Mouse (Mus musculus) stomach, embryonic 14.5 days (tissue): ENCODE measurements around the gene Trp53i11. TPM values are rescaled to one million over a fixed set of nuclear protein-coding genes. Genes with fewer than 3 reads are reported as not detected.
A peak's percentile ranks its signal among the peaks of the same experiment; 100 is the strongest.

Experiments used
- ATAC-seq: fragments of 200-750 bp; cut with Nextera tagmentation; 2 replicates; pipeline ENCODE4 v1.8.0; 2017; ENCODE audit warnings: low read depth, moderate TSS enrichment; ENCODE audit not compliant: insufficient number of reproducible peaks, insufficient read depth, low FRiP score
- H3K27ac ChIP-seq: fragments of 300-500 bp; sonication (generic); 2 replicates; pipeline ENCODE4 v1.5.1; 2014; ENCODE audit warnings: mild to moderate bottlenecking, low read length, moderate library complexity, mixed read lengths
- H3K27me3 ChIP-seq: fragments of 300-500 bp; sonication (generic); 2 replicates; pipeline ENCODE4 v1.6.1; 2014; ENCODE audit warnings: low read length, control low read depth, mixed read lengths; ENCODE audit not compliant: control insufficient read depth, insufficient read depth
- H3K36me3 ChIP-seq: fragments of 300-500 bp; sonication (generic); 2 replicates; pipeline ENCODE4 v1.6.1; 2014; ENCODE audit warnings: mild to moderate bottlenecking, control low read depth, low read length, moderate library complexity, mixed read lengths; ENCODE audit not compliant: control insufficient read depth, insufficient read depth
- H3K4me1 ChIP-seq: fragments of 300-500 bp; sonication (generic); 2 replicates; pipeline ENCODE4 v1.6.1; 2014; ENCODE audit warnings: low read length, control low read depth, mixed read lengths; ENCODE audit not compliant: control insufficient read depth, insufficient read depth
- H3K4me2 ChIP-seq: fragments of 300-500 bp; sonication (generic); replicated peaks from 2 replicates; pipeline ENCODE4 v1.6.1; 2014; ENCODE audit warnings: low read depth, low read length, control low read depth
- H3K4me3 ChIP-seq: fragments of 300-500 bp; sonication (generic); 2 replicates; pipeline ENCODE4 v1.5.1; 2014; ENCODE audit warnings: low read depth, low read length, control low read depth
- H3K9ac ChIP-seq: fragments of 300-500 bp; sonication (generic); replicated peaks from 2 replicates; pipeline ENCODE4 v1.6.1; 2014; ENCODE audit warnings: low read depth, mild to moderate bottlenecking, control low read depth, low read length, moderate library complexity, mixed read lengths
- H3K9me3 ChIP-seq: fragments of 300-500 bp; sonication (generic); 2 replicates; pipeline ENCODE4 v1.6.1; 2016; ENCODE audit warnings: low read depth, low read length, control low read depth; ENCODE audit not compliant: control insufficient read depth
- WGBS: fragments of 180-500 bp; shearing (Covaris S2); extraction: QIAGEN DNeasy Blood & Tissue Kit; methylation state at CpG from one replicate; pipeline ENCODE4 v1.1.7; 2014; 5-methylcytosine and 5-hydroxymethylcytosine counted together
- polyA plus RNA-seq: library from polyadenylated mRNA; unstranded; fragments of >200 nt; fragmentation: Nextera tagmentation; extraction: Ambion mirVana; gene quantifications from 2 replicates; pipeline ENCODE4 v1.2.1, GENCODE M21; 2014

Trp53i11 gene
- polyA plus RNA-seq, 1 experiment from 2014 or later, result 56.6 TPM

DNA sequence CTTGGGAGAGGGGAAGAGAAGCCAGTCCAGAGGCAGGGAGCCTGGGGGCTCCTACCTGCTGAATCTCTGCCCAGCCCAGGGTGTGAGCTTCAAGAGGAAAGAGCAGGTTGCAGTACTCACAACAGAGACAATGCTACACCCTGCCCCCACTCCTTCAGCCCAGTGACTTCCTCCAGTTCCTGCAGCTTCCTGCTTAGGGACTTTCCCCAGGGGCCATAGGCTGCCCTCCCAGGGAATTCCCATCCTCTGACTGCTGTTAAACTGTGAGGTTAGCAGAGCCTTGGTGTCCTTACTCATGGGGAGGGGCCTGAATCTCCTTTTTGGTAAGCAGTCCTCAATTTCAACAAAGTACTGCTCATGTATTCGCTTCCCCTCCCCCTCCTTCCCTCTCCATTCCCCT is 26.8 kb downstream of the Trp53i11 start:
- H3K9me3 ChIP-seq, result no peaks in the 10 kb centered on the region
- H3K36me3 ChIP-seq, result no peaks in the 10 kb centered on the region
- peaks cover 14% of the 10 kb centered on the region for H3K4me1 ChIP-seq
- H3K9ac ChIP-seq, result no peak overlapping the region
- H3K27me3 ChIP-seq, result no peaks in the 10 kb centered on the region
- H3K4me3 ChIP-seq, result no peak overlapping the region
- whole genome bisulfite sequencing, result 74% methylated on average over 1 of the region's 1 CpGs
- H3K27ac ChIP-seq, result no peak overlapping the region
- no peak for ATAC-seq
- no peak overlapping the region for H3K4me2 ChIP-seq

DNA sequence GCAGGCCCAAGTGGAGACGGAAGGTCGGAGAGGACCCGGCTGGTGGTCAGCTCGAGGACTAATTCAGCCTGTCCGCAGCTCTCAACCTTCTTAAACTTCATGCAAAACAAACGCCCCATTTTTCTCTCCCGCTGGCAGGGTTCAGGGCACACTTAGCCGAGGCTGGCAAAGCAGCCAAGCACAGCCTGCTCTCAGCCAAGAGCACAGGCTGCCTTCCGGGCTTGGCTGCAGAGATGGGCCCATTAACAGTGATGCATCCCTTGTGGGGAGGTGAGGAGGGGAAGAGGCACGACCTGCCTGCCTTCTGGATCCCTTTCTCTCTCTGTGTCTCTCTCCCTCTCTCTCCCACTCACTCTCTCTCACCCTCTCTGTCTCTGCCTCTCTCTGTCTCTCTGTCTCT is 28.4 kb downstream of the Trp53i11 start:
- Histone ChIP-seq H3K27me3 (no peaks in the 10 kb centered on the region), H3K36me3 (no peaks in the 10 kb centered on the region), H3K4me3 (no peak overlapping the region), H3K27ac (no peak overlapping the region), H3K4me1 (peaks cover 14% of the 10 kb centered on the region), H3K9ac (no peak overlapping the region), H3K4me2 (no peak overlapping the region), H3K9me3 (no peaks in the 10 kb centered on the region)
- no peak for ATAC-seq
- WGBS, result 80% methylated on average over 10 of the region's 10 CpGs

DNA sequence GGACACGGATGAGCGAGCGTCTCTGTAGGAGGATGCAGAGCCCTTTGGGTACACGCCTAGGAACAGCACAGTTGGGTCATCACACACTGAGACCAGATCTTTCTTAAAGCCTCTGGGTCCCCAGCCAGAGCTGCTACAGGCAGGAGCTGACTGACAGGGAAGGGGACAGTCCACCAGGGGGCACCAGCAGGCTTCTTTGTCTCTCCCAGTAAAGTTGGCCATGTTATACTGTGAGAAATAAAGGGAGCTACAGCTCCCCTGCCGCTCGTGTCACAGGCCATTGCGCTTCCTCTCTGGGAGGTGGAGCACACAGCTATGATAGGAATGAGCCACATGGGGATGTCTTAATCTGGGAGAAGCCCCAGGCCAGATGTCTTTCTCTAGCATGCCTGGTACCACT is 29.7 kb downstream of the Trp53i11 start:
- H3K4me2 ChIP-seq, result 0 out of 2 replicates have a peak overlapping the region, but pooled peaks have one; percentile 5
- no peaks in the 10 kb centered on the region for H3K36me3 ChIP-seq
- H3K9me3 ChIP-seq, result no peaks in the 10 kb centered on the region
- H3K4me1 ChIP-seq, result peaks cover 14% of the 10 kb centered on the region
- ATAC-seq, result peak; percentile 68; the same call in 1 of the 2 replicates
- H3K27ac ChIP-seq, result peak overlapping the region; percentile 61; the same call in 1 of the 2 replicates
- no peak overlapping the region for H3K4me3 ChIP-seq
- 12% methylated on average over 7 of the region's 7 CpGs for WGBS
- H3K27me3 ChIP-seq, result no peaks in the 10 kb centered on the region
- H3K9ac ChIP-seq, result no peak overlapping the region

DNA sequence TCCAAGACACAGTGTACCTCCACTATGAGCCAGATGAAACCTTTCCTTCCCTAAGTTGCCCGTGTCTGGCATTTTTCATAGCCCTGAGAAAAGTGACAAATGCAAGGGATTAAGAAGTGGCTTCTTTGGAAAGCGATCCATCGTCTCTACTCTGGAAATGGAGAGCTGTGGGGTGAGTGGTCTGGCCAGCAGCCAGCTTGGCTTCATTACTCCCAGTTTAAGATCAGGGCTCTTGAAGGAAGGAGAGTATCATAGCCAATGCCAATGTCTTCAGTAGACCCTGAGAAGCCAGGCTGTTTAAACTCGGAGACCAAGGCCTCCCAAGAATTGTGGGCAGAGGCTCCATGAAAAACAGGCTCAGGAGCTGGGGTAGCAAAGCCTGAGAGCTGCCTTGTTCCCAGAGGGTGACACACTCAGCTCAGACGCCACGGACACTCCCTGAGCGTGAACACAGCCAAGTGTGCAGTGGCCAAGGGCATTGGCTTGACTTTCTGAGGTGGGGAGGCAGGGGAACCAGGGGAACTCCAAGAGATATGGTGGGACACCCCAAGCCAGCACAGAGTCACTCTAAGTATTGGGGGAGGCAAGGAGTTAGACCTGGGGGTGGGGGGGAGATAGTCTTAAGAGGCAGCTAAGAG is 31.1 kb downstream of the Trp53i11 start:
- H3K9ac ChIP-seq, result no peak overlapping the region
- H3K36me3 ChIP-seq, result no peaks in the 10 kb centered on the region
- 66% methylated on average over 7 of the region's 7 CpGs for WGBS
- H3K4me2 ChIP-seq, result no peak overlapping the region
- no peak for ATAC-seq
- no peak overlapping the region for H3K4me3 ChIP-seq
- peaks cover 14% of the 10 kb centered on the region for H3K4me1 ChIP-seq
- no peak overlapping the region for H3K27ac ChIP-seq
- H3K9me3 ChIP-seq, result no peaks in the 10 kb centered on the region
- H3K27me3 ChIP-seq, result no peaks in the 10 kb centered on the region

DNA sequence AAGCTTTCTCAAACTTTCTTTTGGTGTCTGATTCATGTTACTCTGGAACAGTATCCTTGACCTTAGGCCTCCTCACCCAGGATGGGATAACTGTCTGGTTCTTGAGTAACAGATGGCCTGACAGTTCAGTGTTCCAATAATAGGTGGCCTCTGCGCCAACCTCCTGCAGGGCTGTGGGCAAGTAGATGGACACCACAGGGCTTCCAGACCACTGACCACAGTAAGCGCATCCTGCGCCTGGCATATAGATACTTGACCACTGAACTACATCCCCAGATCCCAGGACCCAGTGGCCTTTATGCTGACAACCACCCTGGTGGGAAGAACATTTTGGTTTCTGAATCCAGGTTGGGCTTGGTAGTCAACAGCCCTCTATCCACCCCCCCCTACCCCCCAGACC is 32.2 kb downstream of the Trp53i11 start:
- no peak overlapping the region for H3K4me3 ChIP-seq
- H3K9me3 ChIP-seq, result no peaks in the 10 kb centered on the region
- H3K4me2 ChIP-seq, result no peak overlapping the region
- no peaks in the 10 kb centered on the region for H3K27me3 ChIP-seq
- H3K36me3 ChIP-seq, result no peaks in the 10 kb centered on the region
- no peak overlapping the region for H3K9ac ChIP-seq
- no peak overlapping the region for H3K27ac ChIP-seq
- ATAC-seq, result no peak
- 96% methylated on average over 3 of the region's 3 CpGs for WGBS
- H3K4me1 ChIP-seq, result peaks cover 14% of the 10 kb centered on the region

DNA sequence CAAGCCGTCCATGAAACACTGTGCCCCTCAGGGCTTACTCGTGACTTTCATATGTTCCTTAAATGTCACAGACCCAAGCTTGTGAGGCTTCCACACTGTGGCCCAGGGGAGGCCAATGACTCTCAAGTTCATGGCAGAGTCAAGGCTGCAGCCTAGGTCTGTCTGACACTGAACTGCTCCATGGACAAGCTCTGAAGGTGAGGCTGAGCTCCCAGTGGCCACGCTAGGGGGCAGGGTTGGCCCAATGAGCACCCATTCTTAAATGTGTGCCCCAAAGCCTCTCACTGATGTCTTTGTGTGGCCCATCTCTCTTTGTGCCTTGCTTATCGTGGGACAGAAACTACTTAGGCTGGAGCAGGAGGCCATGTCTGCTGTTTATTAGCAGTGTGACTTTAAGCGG is 33.1 kb downstream of the Trp53i11 start:
- no peak for ATAC-seq
- Histone ChIP-seq H3K9me3 (no peaks in the 10 kb centered on the region), H3K4me3 (no peak overlapping the region), H3K27me3 (no peaks in the 10 kb centered on the region), H3K4me1 (peaks cover 14% of the 10 kb centered on the region), H3K27ac (no peak overlapping the region), H3K9ac (no peak overlapping the region), H3K36me3 (no peaks in the 10 kb centered on the region), H3K4me2 (no peak overlapping the region)
- 61% methylated on average over 5 of the region's 5 CpGs for WGBS

DNA sequence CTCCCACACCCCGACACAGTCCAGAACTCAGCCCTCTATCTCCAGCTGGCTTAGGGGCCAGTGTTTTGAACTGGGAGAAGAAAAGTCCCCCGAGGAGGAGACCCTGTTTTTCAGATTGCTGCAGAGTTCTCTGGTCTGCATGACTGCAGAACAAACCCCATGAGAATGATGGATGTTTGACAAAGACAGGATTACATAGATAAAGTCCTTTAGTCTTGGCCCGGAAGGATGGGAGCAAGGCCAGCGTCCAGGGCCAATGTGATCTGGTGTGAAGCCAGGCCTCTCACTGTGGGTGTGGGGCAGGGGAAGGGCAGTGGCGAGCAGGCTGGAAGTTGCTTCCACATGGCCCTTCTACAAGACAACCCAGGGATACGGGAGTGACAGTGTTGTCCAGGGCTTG is 36.1 kb downstream of the Trp53i11 start:
- Histone ChIP-seq H3K4me3 (no peak overlapping the region), H3K9me3 (no peaks in the 10 kb centered on the region), H3K4me1 (0 out of 2 replicates have a peak, but pooled peaks cover 5% of the 10 kb centered on the region), H3K27me3 (no peaks in the 10 kb centered on the region), H3K9ac (no peak overlapping the region), H3K36me3 (no peaks in the 10 kb centered on the region), H3K4me2 (no peak overlapping the region), H3K27ac (no peak overlapping the region)
- 41% methylated on average over 6 of the region's 6 CpGs for WGBS
- ATAC-seq, result no peak

DNA sequence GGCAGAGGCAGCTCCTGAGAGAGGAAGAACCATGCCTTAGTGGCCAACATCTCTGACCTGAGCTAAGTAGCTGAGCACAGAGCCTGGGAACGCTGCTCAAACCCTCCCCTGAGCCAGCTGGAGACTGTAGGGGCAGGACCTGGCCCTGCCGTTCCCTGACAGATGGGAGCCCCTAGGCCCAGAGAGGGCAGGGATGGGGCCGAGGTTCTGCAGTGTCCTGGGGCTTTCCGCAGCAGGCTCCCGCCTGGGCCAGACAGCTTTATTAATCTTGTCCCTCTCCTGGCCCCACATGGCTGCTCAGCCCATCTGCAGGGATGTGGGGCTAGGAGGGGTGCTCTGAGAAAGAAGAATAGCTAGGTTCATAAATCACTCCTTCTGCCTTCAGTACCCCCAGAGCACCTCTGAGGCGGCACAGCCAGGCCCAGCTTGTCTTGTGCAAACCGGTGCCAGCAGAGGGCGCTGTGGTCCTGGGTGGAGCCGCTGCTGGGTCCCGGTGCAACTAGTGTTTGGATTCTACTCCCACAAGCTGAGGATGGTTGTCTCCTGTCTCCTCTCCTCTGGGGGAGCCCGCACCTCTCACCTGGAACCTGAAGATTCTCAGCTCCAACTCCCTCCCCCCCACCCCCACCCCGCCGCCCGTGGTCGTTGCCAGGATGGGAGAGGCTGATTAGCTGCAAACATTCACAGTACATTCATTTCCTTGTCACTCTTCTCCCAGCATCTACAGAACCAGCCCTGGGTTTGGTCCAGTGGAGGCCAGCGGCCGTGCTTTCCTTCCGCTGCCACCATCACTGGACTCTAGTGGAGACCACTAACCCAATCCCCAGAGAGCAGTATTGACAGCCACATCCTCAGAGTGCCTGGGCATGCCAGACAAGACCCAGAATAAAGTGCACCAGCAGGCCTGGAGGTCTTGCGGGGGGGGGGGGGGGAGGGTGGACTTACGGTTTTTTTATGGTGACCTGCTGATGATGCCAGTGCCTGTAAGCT is 39.6 kb downstream of the Trp53i11 start:
- Histone ChIP-seq H3K27me3 (no peaks in the 10 kb centered on the region), H3K9ac (0 out of 2 replicates have a peak overlapping the region, but pooled peaks have one; percentile 18), H3K36me3 (no peaks in the 10 kb centered on the region), H3K4me3 (no peak overlapping the region), H3K4me2 (no peak overlapping the region), H3K4me1 (0 out of 2 replicates have a peak, but pooled peaks cover 5% of the 10 kb centered on the region), H3K9me3 (no peaks in the 10 kb centered on the region), H3K27ac (no peak overlapping the region)
- ATAC-seq, result peak; percentile 79; the same call in 1 of the 2 replicates
- 18% methylated on average over 20 of the region's 20 CpGs for WGBS
